Mouse (Mus musculus) cortical plate, adult 2 months (tissue): ENCODE results near the gene Bin2. TPM values are rescaled to one million over a fixed set of nuclear protein-coding genes. Genes with fewer than 3 reads are reported as not detected.
"Not testable (repeated sequence)": the region's sequence is repeated elsewhere in the genome, so short reads cannot be mapped to it uniquely, and the experiment has no call there.

Experiments used
- H3K27ac ChIP-seq: fragments of 200-500 bp; 2 replicates; pipeline ENCODE4 v1.5.1; 2012; ENCODE audit warnings: low read length, control low read depth, inconsistent platforms; ENCODE audit not compliant: insufficient read depth
- H3K4me1 ChIP-seq: fragments of 200-500 bp; 2 replicates; pipeline ENCODE4 v1.6.1; 2011; ENCODE audit warnings: low read length; ENCODE audit not compliant: control insufficient read depth, insufficient read depth
- H3K4me3 ChIP-seq: fragments of 200-500 bp; 2 replicates; pipeline ENCODE4 v1.5.1; 2011; ENCODE audit warnings: mild to moderate bottlenecking, low read length, control low read depth; ENCODE audit not compliant: insufficient read depth
- CTCF ChIP-seq: fragments of 200-500 bp; IDR thresholded peaks from 2 replicates; pipeline ENCODE4 v1.5.1; 2011; ENCODE audit warnings: mild to moderate bottlenecking, control low read depth, low read length; ENCODE audit not compliant: insufficient read depth; ENCODE audit errors: extremely low read depth
- POLR2A ChIP-seq: fragments of 200-500 bp; IDR thresholded peaks from 2 replicates; pipeline ENCODE4 v1.6.1; 2011; ENCODE audit warnings: mild to moderate bottlenecking, low read length, control low read depth; ENCODE audit not compliant: insufficient read depth; ENCODE audit errors: extremely low read depth
- polyA plus RNA-seq: library from polyadenylated mRNA; depleted of rRNA; stranded (reverse); fragments of >200 nt; gene quantifications from 2 replicates; pipeline ENCODE4 v1.2.3, GENCODE M21; 2012

Bin2 gene
- polyA plus RNA-seq, 1 experiment = 7.6 TPM

GRCm38 (mm10) chr15:100627774-100628370 lies 41.5 kb downstream of the Bin2 start:
- no peak for TF ChIP-seq POLR2A
- no peak for TF ChIP-seq CTCF
- no peak overlapping the region for H3K4me3 ChIP-seq
- no peak overlapping the region for H3K27ac ChIP-seq
- no peaks in the 10 kb centered on the region for H3K4me1 ChIP-seq

- H3K4me3 ChIP-seq = no peak overlapping the region
- peaks cover 2% of the 10 kb centered on the region for H3K4me1 ChIP-seq
- TF ChIP-seq CTCF = no peak
- no peak for TF ChIP-seq POLR2A
- no peak overlapping the region for H3K27ac ChIP-seq
These were observed 42.1 kb downstream of the Bin2 start for GRCm38 (mm10) chr15:100627287-100627686.

GRCm38 (mm10) chr15:100624435-100624834 lies 44.9 kb downstream of the Bin2 start:
- TF ChIP-seq CTCF (no peak), POLR2A (no peak)
- no peak overlapping the region for H3K27ac ChIP-seq
- peaks cover 9% of the 10 kb centered on the region for H3K4me1 ChIP-seq

GRCm38 (mm10) chr15:100623754-100624153 lies 45.6 kb downstream of the Bin2 start:
- Histone ChIP-seq H3K4me3 (no peak overlapping the region), H3K4me1 (peaks cover 9% of the 10 kb centered on the region), H3K27ac (no peak overlapping the region)
- TF ChIP-seq CTCF = no peak
- TF ChIP-seq POLR2A = no peak

More at GRCm38 (mm10) chr15:100624435-100624834, 44.9 kb downstream of the Bin2 start:
- H3K4me3 ChIP-seq = no peak overlapping the region

GRCm38 (mm10) chr15:100622164-100622563 lies 47.2 kb downstream of the Bin2 start:
- TF ChIP-seq CTCF (no peak), POLR2A (peak; percentile 54; the same call in 1 of the 2 replicates)
- H3K4me3 ChIP-seq = no peak overlapping the region
- H3K4me1 ChIP-seq = peaks cover 9% of the 10 kb centered on the region
- 0 out of 2 replicates have a peak overlapping the region, but pooled peaks have one; percentile 29 for H3K27ac ChIP-seq

GRCm38 (mm10) chr15:100621671-100622070 lies 47.7 kb downstream of the Bin2 start:
- H3K4me3 ChIP-seq, H3K4me1 ChIP-seq: not testable (repeated sequence)
- H3K27ac ChIP-seq = 0 out of 2 replicates have a peak overlapping the region, but pooled peaks have one; percentile 29

- no peak for TF ChIP-seq POLR2A
- no peak for TF ChIP-seq CTCF
- peaks cover 10% of the 10 kb centered on the region for H3K4me1 ChIP-seq
- no peak overlapping the region for H3K27ac ChIP-seq
These were observed 50.2 kb downstream of the Bin2 start for GRCm38 (mm10) chr15:100619200-100619599.

GRCm38 (mm10) chr15:100616221-100616620 lies 53.1 kb downstream of the Bin2 start:
- TF ChIP-seq POLR2A (no peak), CTCF (no peak)
- peak overlapping the region; percentile 70 for H3K4me3 ChIP-seq
- peak overlapping the region; percentile 79 for H3K27ac ChIP-seq
- H3K4me1 ChIP-seq = 0 out of 2 replicates have a peak, but pooled peaks cover 1% of the 10 kb centered on the region

More at GRCm38 (mm10) chr15:100619200-100619599, 50.2 kb downstream of the Bin2 start:
- no peak overlapping the region for H3K4me3 ChIP-seq

- H3K4me1 ChIP-seq = 0 out of 2 replicates have a peak, but pooled peaks cover 1% of the 10 kb centered on the region
- H3K27ac ChIP-seq = peak overlapping the region; percentile 79
- H3K4me3 ChIP-seq = peak overlapping the region; percentile 70
- TF ChIP-seq CTCF = no peak
- no peak; the same call in 1 of the 2 replicates for TF ChIP-seq POLR2A
These were observed 53.5 kb downstream of the Bin2 start for GRCm38 (mm10) chr15:100615825-100616220.
